In genomic region chr1:169233368-169233767, GRCm38 (mm10) we compare ENCODE assay signal across 25 mouse cellular contexts.
"Had no signal": no experiment of that assay in that cellular context is flagged by ENCODE, and none has a peak within 500 bp of the region (broad histone marks: within the 10 kb centered on the region; RNA-seq: fewer than 3 reads in every experiment).

No protein-coding gene starts in this region.

- DNase-seq: gastrocnemius, adult 2 months; gastrocnemius, postnatal 10 days; gastrocnemius, postnatal 25 days; heart, postnatal 4 days; kidney, adult 18-20 months; kidney, adult 8-10 months; kidney, postnatal 10 days; kidney, postnatal 25 days; kidney, postnatal 4 days; liver had no signal

- H3K36me3 ChIP-seq: heart, embryonic 13.5 days; heart, embryonic 15.5 days; hindbrain, embryonic 10.5 days; hindbrain, embryonic 12.5 days; intestine, embryonic 15.5 days; limb, embryonic 10.5 days; limb, embryonic 12.5 days had no signal

- H3K4me3 ChIP-seq: gastrocnemius, adult 2 months; heart, embryonic 13.5 days; heart, embryonic 15.5 days; hindbrain, embryonic 10.5 days; hindbrain, embryonic 12.5 days; intestine, embryonic 15.5 days; layer of hippocampus, adult 2 months; left cerebral cortex, adult 2 months; limb, embryonic 10.5 days; limb, embryonic 12.5 days had no signal

- H3K9ac ChIP-seq: heart, embryonic 13.5 days; heart, embryonic 15.5 days; hindbrain, embryonic 12.5 days; hindbrain, embryonic 14.5 days; intestine, embryonic 15.5 days; limb, embryonic 12.5 days had no signal

- H3K27ac ChIP-seq: gastrocnemius, adult 2 months; heart, embryonic 13.5 days; heart, embryonic 15.5 days; hindbrain, embryonic 10.5 days; hindbrain, embryonic 12.5 days; hindbrain, embryonic 14.5 days; intestine, embryonic 15.5 days; layer of hippocampus, adult 2 months; left cerebral cortex, adult 2 months; limb, embryonic 10.5 days; limb, embryonic 12.5 days had no signal

- H3K27me3 ChIP-seq: heart, embryonic 13.5 days; heart, embryonic 15.5 days; hindbrain, embryonic 12.5 days; intestine, embryonic 15.5 days had no signal

- ATAC-seq: hindbrain, embryonic 16.5 days; inflammation-experienced regulatory T-cells, adult 6 months; intestine, embryonic 15.5 days; intestine, postnatal 0 days had no signal

- H3K4me2 ChIP-seq: heart, embryonic 11.5 days; heart, embryonic 13.5 days; heart, embryonic 15.5 days; hindbrain, embryonic 12.5 days; hindbrain, embryonic 14.5 days; intestine, embryonic 15.5 days; limb, embryonic 12.5 days; liver, embryonic 11.5 days had no signal

- H3K9me3 ChIP-seq: heart, embryonic 13.5 days; heart, embryonic 15.5 days; hindbrain, embryonic 10.5 days; hindbrain, embryonic 12.5 days; intestine, embryonic 15.5 days; limb, embryonic 10.5 days; limb, embryonic 12.5 days had no signal
